Mouse (Mus musculus) lung, adult 2 months (tissue): ENCODE results near the gene Sars. TPM values are rescaled to one million over a fixed set of nuclear protein-coding genes. Genes with fewer than 3 reads are reported as not detected.
A peak's percentile ranks its signal among the peaks of the same experiment; 100 is the strongest.

Experiments
- DNase-seq: peaks from one replicate; pipeline ENCODE4 v3.0.0; 2022
- H3K4me1 ChIP-seq: fragments of 200-500 bp; 2 replicates; pipeline ENCODE4 v1.6.1; 2011; ENCODE audit warnings: low read length; ENCODE audit not compliant: control insufficient read depth, insufficient read depth
- H3K4me3 ChIP-seq: fragments of 200-500 bp; replicated peaks from 2 replicates; pipeline ENCODE3; 2011; ENCODE audit warnings: low read depth, mild to moderate bottlenecking, control low read depth, low read length; ENCODE audit errors: extremely low read depth
- CTCF ChIP-seq: fragments of 200-500 bp; IDR thresholded peaks from 2 replicates; pipeline ENCODE4 v1.5.1; 2011; ENCODE audit warnings: mild to moderate bottlenecking, low read length, control low read depth; ENCODE audit not compliant: insufficient read depth
- POLR2A ChIP-seq: fragments of 200-500 bp; IDR thresholded peaks from 2 replicates; pipeline ENCODE4 v1.6.1; 2011; ENCODE audit warnings: low read depth, mild to moderate bottlenecking, control low read depth, low read length, borderline replicate concordance; ENCODE audit errors: extremely low read depth
- WGBS: fragments of 180-500 bp; shearing (Covaris S2); methylation state at CpG from one replicate; pipeline ENCODE4 v1.1.7; 2018; 5-methylcytosine and 5-hydroxymethylcytosine counted together
- polyA plus RNA-seq: library from polyadenylated mRNA; depleted of rRNA; stranded (reverse); fragments of >200 nt; gene quantifications from 2 replicates; pipeline ENCODE4 v1.2.3, GENCODE M21; 2012

The Sars gene
- polyA plus RNA-seq, 1 experiment, result 48.0 TPM

- Histone ChIP-seq H3K4me3 (no peak overlapping the region), H3K4me1 (peaks cover 12% of the 10 kb centered on the region)
- TF ChIP-seq POLR2A (no peak), CTCF (no peak)
- WGBS, result 55% methylated on average over 8 of the region's 8 CpGs
- no peak for DNase-seq
Observed at GRCm38 (mm10) chr3:108409656-108410358, 35.2 kb downstream of the Sars start.

- DNase-seq, result no peak
- TF ChIP-seq POLR2A (no peak), CTCF (no peak)
- WGBS, result 75% methylated on average over 8 of the region's 8 CpGs
- H3K4me1 ChIP-seq, result peaks cover 10% of the 10 kb centered on the region
- H3K4me3 ChIP-seq, result no peak overlapping the region
Observed at GRCm38 (mm10) chr3:108408517-108409008, 36.4 kb downstream of the Sars start.

- no peak for DNase-seq
- 91% methylated on average over 24 of the region's 24 CpGs for WGBS
- TF ChIP-seq CTCF (no peak), POLR2A (no peak)
- Histone ChIP-seq H3K4me1 (peaks cover 3% of the 10 kb centered on the region), H3K4me3 (no peak overlapping the region)
Observed at GRCm38 (mm10) chr3:108406306-108406885, 38.6 kb downstream of the Sars start.

- no peak for DNase-seq
- Histone ChIP-seq H3K4me1 (no peaks in the 10 kb centered on the region), H3K4me3 (no peak overlapping the region)
- 56% methylated on average over 14 of the region's 14 CpGs for WGBS
- TF ChIP-seq POLR2A (no peak), CTCF (no peak)
Observed at GRCm38 (mm10) chr3:108405536-108406305, 39.3 kb downstream of the Sars start.

GRCm38 (mm10) chr3:108402528-108402920 lies 42.5 kb downstream of the Sars start:
- 82% methylated on average over 15 of the region's 15 CpGs for WGBS
- Histone ChIP-seq H3K4me1 (no peaks in the 10 kb centered on the region), H3K4me3 (no peak overlapping the region)
- TF ChIP-seq CTCF (no peak), POLR2A (no peak)
- no peak for DNase-seq

GRCm38 (mm10) chr3:108401692-108402527 lies 43.1 kb downstream of the Sars start:
- TF ChIP-seq POLR2A (no peak), CTCF (peak; percentile 70)
- Histone ChIP-seq H3K4me1 (no peaks in the 10 kb centered on the region), H3K4me3 (no peak overlapping the region)
- 33% methylated on average over 22 of the region's 22 CpGs for WGBS
- peak; percentile 82 for DNase-seq

- 80% methylated on average over 5 of the region's 5 CpGs for whole genome bisulfite sequencing
- no peak for TF ChIP-seq POLR2A
- TF ChIP-seq CTCF, result no peak
- H3K4me3 ChIP-seq, result no peak overlapping the region
- H3K4me1 ChIP-seq, result no peaks in the 10 kb centered on the region
- DNase-seq, result no peak
Observed at GRCm38 (mm10) chr3:108400442-108400841, 44.6 kb downstream of the Sars start.

GRCm38 (mm10) chr3:108398281-108398680 lies 46.7 kb downstream of the Sars start:
- 84% methylated on average over 9 of the region's 9 CpGs for WGBS
- TF ChIP-seq CTCF (no peak), POLR2A (no peak)
- H3K4me3 ChIP-seq, result no peak overlapping the region
- no peak for DNase-seq
- no peaks in the 10 kb centered on the region for H3K4me1 ChIP-seq

GRCm38 (mm10) chr3:108392793-108393192 lies 52.2 kb downstream of the Sars start:
- 68% methylated on average over 15 of the region's 15 CpGs for WGBS
- TF ChIP-seq CTCF (no peak), POLR2A (no peak)
- no peak for DNase-seq
- Histone ChIP-seq H3K4me1 (peaks cover 2% of the 10 kb centered on the region; the same call in 1 of the 2 replicates), H3K4me3 (no peak overlapping the region)
